In genomic region chr8:123668681-123669080, GRCm38 (mm10) we compare ENCODE assay signal across 26 mouse cellular contexts. TPM values are rescaled to one million over a fixed set of nuclear protein-coding genes. Genes with fewer than 3 reads are reported as not detected.
DNase-seq lines count a peak whose midpoint lies in the region; ATAC-seq and TF ChIP-seq lines count a peak whose summit lies in the region.
"Had no signal": no experiment of that assay in that cellular context is flagged by ENCODE, and none has a peak within 500 bp of the region (broad histone marks: within the 10 kb centered on the region; RNA-seq: fewer than 3 reads in every experiment).

No protein-coding gene starts in this region.

- no peak overlapping the region for H3K4me2 ChIP-seq in lung, postnatal 0 days (replicated peaks; ENCODE audit: low read depth, low read length)
- H3K4me2 ChIP-seq: embryonic facial prominence, embryonic 12.5 days; forebrain, embryonic 13.5 days; heart, embryonic 11.5 days; hindbrain, embryonic 15.5 days; limb, embryonic 12.5 days; midbrain, embryonic 13.5 days had no signal

- no peak overlapping the region for H3K4me3 ChIP-seq in layer of hippocampus, adult 2 months
- no peak overlapping the region for H3K4me3 ChIP-seq in lung, postnatal 0 days (ENCODE audit: low read depth, low read length)
- H3K4me3 ChIP-seq: embryonic facial prominence, embryonic 12.5 days; erythroblast, embryonic 14.5 days; forebrain, embryonic 13.5 days; gastrocnemius, adult 2 months; hindbrain, embryonic 15.5 days; limb, embryonic 12.5 days; midbrain, embryonic 13.5 days had no signal

- H3K27ac ChIP-seq in layer of hippocampus, adult 2 months, result 0 out of 2 replicates have a peak overlapping the region, but pooled peaks have one; percentile 43
- no peak overlapping the region for H3K27ac ChIP-seq in lung, postnatal 0 days (ENCODE audit: low read length)
- H3K27ac ChIP-seq: embryonic facial prominence, embryonic 12.5 days; forebrain, embryonic 13.5 days; gastrocnemius, adult 2 months; hindbrain, embryonic 15.5 days; kidney, postnatal 0 days; limb, embryonic 12.5 days; liver, embryonic 14.5 days; macrophage; midbrain, embryonic 13.5 days had no signal

- no peak overlapping the region for H3K9ac ChIP-seq in lung, postnatal 0 days (replicated peaks; ENCODE audit: low read depth)
- H3K9ac ChIP-seq: embryonic facial prominence, embryonic 12.5 days; forebrain, embryonic 13.5 days; hindbrain, embryonic 15.5 days; limb, embryonic 12.5 days; liver, embryonic 14.5 days; midbrain, embryonic 13.5 days had no signal

- H3K9me3 ChIP-seq in lung, postnatal 0 days (ENCODE audit: low read length), result no peaks in the 10 kb centered on the region
- H3K9me3 ChIP-seq: embryonic facial prominence, embryonic 12.5 days; forebrain, embryonic 13.5 days; hindbrain, embryonic 15.5 days; limb, embryonic 12.5 days; midbrain, embryonic 13.5 days had no signal

- H3K4me1 ChIP-seq in lung, postnatal 0 days (ENCODE audit: insufficient read depth, low read depth, low read length), result no peaks in the 10 kb centered on the region
- H3K4me1 ChIP-seq: embryonic facial prominence, embryonic 12.5 days; forebrain, embryonic 13.5 days; hindbrain, embryonic 15.5 days had no signal

- TF ChIP-seq EP300 in lung, postnatal 0 days (IDR thresholded peaks at IDR 0.05), result no peak

- no peak for DNase-seq in layer of hippocampus, adult 2 months (ENCODE audit: low spot score in 2 of 2)
- DNase-seq in layer of hippocampus, postnatal 25 days (ENCODE audit: extremely low spot score in 1 of 2, low spot score in 1 of 2), result no peak
- DNase-seq in lung, postnatal 0 days (ENCODE audit: low spot score), result peak; percentile 71
- no peak for DNase-seq in lung, postnatal 10 days
- no peak for DNase-seq in kidney, postnatal 14 days
- DNase-seq: adrenal gland, postnatal 36 days; B cell, adult 2 months; cerebellum, adult 18-20 months; cerebellum, postnatal 14 days; gastrocnemius, adult 2 months; kidney, adult 2 months; layer of hippocampus, postnatal 36 days; thymus, adult 18-20 months; thymus, postnatal 4 days had no signal

- H3K36me3 ChIP-seq in lung, postnatal 0 days (ENCODE audit: insufficient read depth, low read length), result no peaks in the 10 kb centered on the region

- no peaks in the 10 kb centered on the region for H3K27me3 ChIP-seq in lung, postnatal 0 days (replicated peaks; ENCODE audit: insufficient read depth, low read length)
- H3K27me3 ChIP-seq: embryonic facial prominence, embryonic 12.5 days; forebrain, embryonic 13.5 days; hindbrain, embryonic 15.5 days; limb, embryonic 12.5 days; midbrain, embryonic 13.5 days had no signal

- TF ChIP-seq CTCF in layer of hippocampus, adult 2 months (conservative IDR thresholded peaks at IDR 0.05), result no peak
- no peak for TF ChIP-seq CTCF in lung, postnatal 0 days (IDR thresholded peaks at IDR 0.05)

- peak; percentile 32; the same call in 1 of the 2 replicates for ATAC-seq in lung, postnatal 0 days
- ATAC-seq in granulocyte monocyte progenitor cell, adult 5-6 weeks (replicated peaks; ENCODE audit: poor library complexity, severe bottlenecking), result peak; percentile 65
- ATAC-seq in cerebellum, adult (ENCODE audit: insufficient number of reproducible peaks, low FRiP score, low TSS enrichment), result no peak
- ATAC-seq: forebrain, embryonic 13.5 days; midbrain, embryonic 13.5 days had no signal

- WGBS in lung, postnatal 0 days, result 30% methylated on average over 4 of the region's 4 CpGs

RNA-seq across cellular contexts. Expression of gene Rhou, which starts 15.0 kb away (rescaled TPM):
- total RNA-seq in layer of hippocampus, adult 2 months (2021), result 10 to 100 TPM; 43.9 to 44.7 TPM
- 10 to 100 TPM; 36.3 to 44.0 TPM for total RNA-seq in layer of hippocampus, postnatal 25 days (2021)
- polyA plus RNA-seq in lung, postnatal 0 days (2015; fragmentation: Nextera tagmentation; extraction: Ambion mirVana), result 5.8 and 8.7 TPM in 2 replicates
- total RNA-seq in granulocyte monocyte progenitor cell, adult 5-6 weeks (2014; fragmentation: Nextera tagmentation), result 3.8 and 6.0 TPM in 2 replicates
- 4.8 and 5.3 TPM in 2 replicates for total RNA-seq in granulocyte monocyte progenitor cell, adult 5-6 weeks (2017)
- polyA plus RNA-seq: erythroblast, embryonic 14.5 days had no signal

Comparison
In these comparisons a context has a peak if more than half of its experiments do, and no peak if none do; other contexts are left out.
1. RNA of gene Rhou, which starts 15.0 kb away (total RNA-seq): 43.9 to 44.7 TPM in layer of hippocampus, adult 2 months and 36.3 to 44.0 TPM in layer of hippocampus, postnatal 25 days; 3.8 to 6.0 TPM in granulocyte monocyte progenitor cell, adult 5-6 weeks; every median in the first group is over 4 times any median in the second.